Mouse (Mus musculus) C2C12 (cell line): ENCODE results near the gene Arih2.

Source experiments
- CEBPB ChIP-seq: IDR thresholded peaks from one replicate; pipeline ENCODE4 v1.6.1; 2011; ENCODE audit warnings: low read depth, mild to moderate bottlenecking, control low read depth, moderate library complexity
- CTCF ChIP-seq: IDR thresholded peaks from one replicate; pipeline ENCODE4 v1.5.1; 2011; ENCODE audit not compliant: control insufficient read depth, insufficient read depth, insufficient read length
- FOSL1 ChIP-seq: IDR thresholded peaks from one replicate; pipeline ENCODE4 v1.8.0; 2011; ENCODE audit warnings: mild to moderate bottlenecking, low read length; ENCODE audit not compliant: poor library complexity, insufficient read depth, severe bottlenecking
- MAX ChIP-seq: IDR thresholded peaks from one replicate; pipeline ENCODE4 v1.6.1; 2011; ENCODE audit warnings: mild to moderate bottlenecking, control low read depth
- MYOD1 ChIP-seq: IDR thresholded peaks from one replicate; pipeline ENCODE4 v1.6.1; 2011; ENCODE audit warnings: low read depth; ENCODE audit not compliant: control insufficient read depth, insufficient read length
- MYOG ChIP-seq: IDR thresholded peaks from one replicate; pipeline ENCODE4 v1.6.1; 2011; ENCODE audit not compliant: control insufficient read depth, insufficient read length; ENCODE audit errors: extremely low read depth
- USF1 ChIP-seq: IDR thresholded peaks from one replicate; pipeline ENCODE4 v1.6.1; 2011; ENCODE audit warnings: low read depth, mild to moderate bottlenecking, control low read depth, moderate library complexity

DNA sequence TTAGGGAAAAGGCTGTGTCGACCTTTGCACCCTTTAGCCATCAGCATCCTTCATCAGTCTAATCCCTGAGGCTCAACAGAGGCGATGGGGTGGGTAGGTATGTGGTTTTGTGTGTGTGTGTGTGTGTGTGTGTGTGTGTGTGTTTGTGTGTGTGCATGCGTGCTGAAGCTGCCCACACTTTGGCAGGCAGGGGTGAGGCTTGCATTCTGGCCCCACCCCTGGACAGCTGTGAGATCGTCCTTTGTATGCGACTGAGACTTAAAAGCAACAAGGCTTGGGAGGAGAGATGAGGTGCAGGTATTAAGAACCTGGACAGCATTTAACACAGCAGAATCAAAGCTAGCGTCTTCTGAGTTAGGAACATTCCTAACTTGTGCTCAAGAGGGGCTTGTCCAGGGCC lies 72.2 kb downstream of the Arih2 start:
- TF ChIP-seq CTCF (no peak), USF1 (no peak), MAX (no peak), CEBPB (no peak), MYOD1 (no peak), MYOG (no peak), FOSL1 (no peak)
